Mouse (Mus musculus) midbrain, embryonic 14.5 days (tissue): ENCODE data around the gene Upf1. TPM values are rescaled to one million over a fixed set of nuclear protein-coding genes. Genes with fewer than 3 reads are reported as not detected.

Experiments
- ATAC-seq: fragments of 200-750 bp; cut with Nextera tagmentation; 2 replicates; pipeline ENCODE4 v1.8.0; 2017; ENCODE audit warnings: moderate number of reproducible peaks, moderate library complexity; ENCODE audit not compliant: low FRiP score, low TSS enrichment
- DNase-seq: peaks from one replicate; pipeline ENCODE4 v3.0.0-alpha.2; 2015
- H3K27ac ChIP-seq: fragments of 300-500 bp; sonication (generic); replicated peaks from 2 replicates; pipeline ENCODE4 v1.5.1; 2014; ENCODE audit warnings: mild to moderate bottlenecking, low read depth, low read length, moderate library complexity
- H3K27me3 ChIP-seq: fragments of 300-500 bp; sonication (generic); 2 replicates; pipeline ENCODE4 v1.6.1; 2014; ENCODE audit warnings: low read length, control low read depth, mixed read lengths; ENCODE audit not compliant: control insufficient read depth, insufficient read depth
- H3K36me3 ChIP-seq: fragments of 300-500 bp; sonication (generic); 2 replicates; pipeline ENCODE4 v1.6.1; 2014; ENCODE audit warnings: low read length, control low read depth; ENCODE audit not compliant: control insufficient read depth, insufficient read depth
- H3K4me1 ChIP-seq: fragments of 300-500 bp; sonication (generic); 2 replicates; pipeline ENCODE4 v1.6.1; 2014; ENCODE audit warnings: mild to moderate bottlenecking, antibody characterized with exemption, low read length, control low read depth; ENCODE audit not compliant: control insufficient read depth, insufficient read depth
- H3K4me2 ChIP-seq: fragments of 300-500 bp; sonication (generic); 2 replicates; pipeline ENCODE4 v1.6.1; 2014; ENCODE audit warnings: mild to moderate bottlenecking, low read length, moderate library complexity
- H3K4me3 ChIP-seq: fragments of 300-500 bp; sonication (generic); replicated peaks from 2 replicates; pipeline ENCODE4 v1.5.1; 2014; ENCODE audit warnings: low read depth, low read length
- H3K9ac ChIP-seq: fragments of 300-500 bp; sonication (generic); replicated peaks from 2 replicates; pipeline ENCODE4 v1.6.1; 2014; ENCODE audit warnings: mild to moderate bottlenecking, low read length, moderate library complexity
- H3K9me3 ChIP-seq: fragments of 300-500 bp; sonication (generic); 2 replicates; pipeline ENCODE4 v1.6.1; 2016; ENCODE audit warnings: low read length, control low read depth, mixed read lengths; ENCODE audit not compliant: control insufficient read depth
- WGBS: fragments of 180-500 bp; shearing (Covaris S2); extraction: QIAGEN DNeasy Blood & Tissue Kit; methylation state at CpG from one replicate; pipeline ENCODE4 v1.1.7; 2014; 5-methylcytosine and 5-hydroxymethylcytosine counted together
- polyA plus RNA-seq: library from polyadenylated mRNA; unstranded; fragments of >200 nt; fragmentation: Nextera tagmentation; extraction: Ambion mirVana; gene quantifications from 2 replicates; pipeline ENCODE4 v1.2.1, GENCODE M21; 2014

The Upf1 gene
- polyA plus RNA-seq: 16.9 and 18.4 TPM in 2 replicates

DNA sequence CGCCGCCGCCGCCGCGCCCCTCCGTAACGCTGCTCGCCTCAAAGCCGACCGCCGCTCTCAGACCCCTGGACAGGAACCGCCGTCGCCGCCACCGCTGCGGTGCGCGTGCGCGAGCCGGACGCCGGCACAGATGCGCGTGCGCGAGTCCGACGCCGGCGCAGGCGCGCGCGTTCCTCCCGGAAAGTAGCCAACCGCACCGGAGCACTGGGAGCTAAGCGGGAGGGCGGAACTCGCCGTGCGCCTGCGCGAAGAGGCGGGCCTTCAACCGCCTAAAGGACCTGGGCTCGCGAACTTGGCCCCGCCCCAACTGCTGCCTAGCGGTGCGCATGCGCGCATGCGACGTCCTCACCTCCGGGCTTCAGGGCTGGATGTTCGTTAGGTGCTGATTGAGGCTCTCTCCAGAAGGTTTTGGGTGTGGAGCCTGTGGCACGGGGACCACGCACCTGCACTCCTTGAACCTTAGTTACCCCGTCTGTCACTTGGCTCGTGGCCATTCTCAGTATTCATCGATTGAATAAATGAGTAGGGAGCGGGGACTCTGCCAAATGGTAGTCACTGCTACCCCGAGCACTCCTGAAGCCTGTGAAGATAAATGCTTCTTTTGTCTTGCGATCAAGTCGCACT is at the start of gene Upf1:
Gene Upf1 (minus strand): TSS at position 85 of the 624 bp plus-strand sequence.
- Histone ChIP-seq H3K9me3 (no peaks in the 10 kb centered on the region), H3K9ac (peak within 1 kb of the TSS; percentile 97), H3K4me3 (peak within 1 kb of the TSS; percentile 94), H3K4me1 (peaks cover 30% of the 10 kb centered on the region), H3K4me2 (peak within 1 kb of the TSS; percentile 99), H3K36me3 (peaks cover 7% of the 10 kb centered on the region; the same call in 1 of the 2 replicates), H3K27me3 (no peaks in the 10 kb centered on the region), H3K27ac (peak within 1 kb of the TSS; percentile 81)
- DNase-seq: peak; percentile 100
- under 1% methylated on average over 69 of the region's 69 CpGs for WGBS
- peak; percentile 92 for ATAC-seq

DNA sequence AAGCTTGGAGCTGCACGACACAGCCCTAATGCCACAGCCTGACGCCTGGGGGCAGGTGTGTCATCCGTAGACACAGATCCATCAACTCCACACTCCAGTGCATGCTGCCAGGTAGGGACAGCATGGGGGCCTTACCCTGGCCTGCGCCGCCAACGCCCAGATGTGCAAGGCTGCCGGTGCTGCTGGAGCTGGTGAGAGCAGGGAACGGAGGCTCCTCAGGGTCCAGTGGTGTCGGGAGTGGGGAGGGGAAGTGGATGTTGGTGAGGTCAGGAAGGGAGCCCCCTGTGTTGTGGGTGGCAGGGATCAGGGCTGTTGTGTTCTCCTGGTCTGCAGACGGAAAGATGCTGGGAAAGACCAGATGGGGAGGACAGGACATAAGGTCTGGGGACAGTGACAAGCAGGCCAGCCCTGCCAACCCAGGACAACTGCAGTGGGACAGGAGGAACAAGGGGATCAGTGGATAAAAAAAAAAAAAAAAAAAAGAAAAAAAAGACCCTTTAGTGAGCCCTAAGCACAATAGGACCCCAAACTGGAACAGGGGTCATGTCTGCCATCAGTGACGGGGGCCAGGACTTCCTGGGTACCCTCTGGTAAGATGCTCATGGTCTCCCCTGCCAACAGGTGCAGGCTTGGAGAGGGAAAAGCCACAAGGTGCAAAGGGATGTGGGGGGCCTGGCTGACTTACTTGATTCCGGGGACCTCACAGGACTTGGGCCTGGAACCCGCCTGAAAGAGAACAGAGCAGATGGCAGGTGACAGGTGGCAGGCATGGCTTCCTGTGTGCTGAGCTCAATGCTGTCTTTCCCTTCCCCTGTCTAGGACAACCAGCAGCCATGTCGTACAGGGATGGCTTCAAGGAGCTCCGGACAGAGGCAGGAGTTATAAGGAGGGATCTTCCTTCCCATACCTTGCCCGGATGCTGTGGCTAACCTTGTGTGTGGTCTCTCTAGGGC is 44.8 kb upstream of the Upf1 start:
- Histone ChIP-seq H3K27ac (no peak overlapping the region), H3K4me2 (no peak overlapping the region), H3K9me3 (no peaks in the 10 kb centered on the region), H3K27me3 (no peaks in the 10 kb centered on the region), H3K4me1 (no peaks in the 10 kb centered on the region), H3K36me3 (peaks cover 17% of the 10 kb centered on the region), H3K9ac (no peak overlapping the region), H3K4me3 (no peak overlapping the region)
- no peak for DNase-seq
- 89% methylated on average over 16 of the region's 16 CpGs for WGBS
- no peak for ATAC-seq

- Histone ChIP-seq H3K36me3 (peaks cover 23% of the 10 kb centered on the region), H3K4me2 (no peak overlapping the region), H3K27ac (no peak overlapping the region), H3K9ac (no peak overlapping the region), H3K4me3 (no peak overlapping the region), H3K4me1 (no peaks in the 10 kb centered on the region), H3K27me3 (no peaks in the 10 kb centered on the region), H3K9me3 (no peaks in the 10 kb centered on the region)
- WGBS: 82% methylated on average over 5 of the region's 5 CpGs
- DNase-seq (no peak), ATAC-seq (no peak)
Measured at GRCm38 (mm10) chr8:70396184-70396583, 43.1 kb upstream of the Upf1 start.

DNA sequence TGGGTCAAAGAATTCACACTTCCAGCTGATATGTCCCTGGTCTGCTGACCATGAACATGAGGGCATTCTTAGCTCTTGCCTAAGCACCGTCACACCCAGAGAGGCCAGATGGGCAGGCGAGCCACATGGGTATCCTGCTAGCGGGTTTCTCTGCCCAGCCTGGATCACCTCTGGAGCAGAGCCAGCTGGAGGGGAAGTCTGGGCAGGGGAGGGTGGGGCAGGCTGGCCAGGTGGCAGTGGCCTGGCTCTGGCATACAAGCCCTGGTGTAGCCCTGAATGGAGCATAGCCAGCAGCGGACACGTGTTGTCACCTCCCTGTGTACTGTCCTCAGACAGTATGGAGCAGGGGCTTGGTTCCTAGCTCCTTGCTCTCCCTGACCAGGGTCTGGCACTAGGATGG is 42.6 kb upstream of the Upf1 start:
- no peak overlapping the region for H3K9ac ChIP-seq
- no peak overlapping the region for H3K27ac ChIP-seq
- no peaks in the 10 kb centered on the region for H3K9me3 ChIP-seq
- no peak overlapping the region for H3K4me3 ChIP-seq
- 84% methylated on average over 5 of the region's 5 CpGs for WGBS
- peaks cover 28% of the 10 kb centered on the region for H3K36me3 ChIP-seq
- DNase-seq (no peak), ATAC-seq (no peak)
- no peaks in the 10 kb centered on the region for H3K27me3 ChIP-seq
- H3K4me2 ChIP-seq: no peak overlapping the region
- H3K4me1 ChIP-seq: no peaks in the 10 kb centered on the region

GRCm38 (mm10) chr8:70394269-70394998 is 41.4 kb upstream of the Upf1 start:
- H3K27me3 ChIP-seq: no peaks in the 10 kb centered on the region
- no peak overlapping the region for H3K9ac ChIP-seq
- no peak overlapping the region for H3K4me3 ChIP-seq
- peaks cover 23% of the 10 kb centered on the region for H3K36me3 ChIP-seq
- DNase-seq (no peak), ATAC-seq (no peak)
- H3K4me2 ChIP-seq: no peak overlapping the region
- H3K9me3 ChIP-seq: no peaks in the 10 kb centered on the region
- H3K4me1 ChIP-seq: no peaks in the 10 kb centered on the region
- WGBS: 86% methylated on average over 8 of the region's 8 CpGs
- no peak overlapping the region for H3K27ac ChIP-seq

DNA sequence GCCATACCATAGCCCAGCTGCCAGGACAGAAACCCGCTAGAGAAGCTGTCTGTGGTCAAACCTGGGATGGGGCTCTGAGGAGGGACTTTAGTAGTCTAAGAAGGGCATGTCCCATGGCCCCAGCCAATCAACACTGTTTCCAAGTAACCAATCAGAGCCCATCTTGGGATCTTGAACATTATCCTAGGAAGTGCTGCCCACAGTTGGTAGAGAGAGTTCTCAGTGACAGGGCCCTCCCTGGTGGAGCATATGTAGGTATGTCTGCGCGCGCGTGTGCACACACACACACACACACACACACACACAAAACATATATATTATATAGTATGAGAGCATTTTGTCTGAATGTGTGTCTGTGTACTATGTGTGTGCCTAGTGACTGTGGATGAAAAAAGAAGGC is 40.0 kb upstream of the Upf1 start:
- 85% methylated on average over 5 of the region's 5 CpGs for WGBS
- no peak overlapping the region for H3K4me3 ChIP-seq
- DNase-seq (no peak), ATAC-seq (no peak)
- H3K36me3 ChIP-seq: peaks cover 33% of the 10 kb centered on the region
- H3K4me2 ChIP-seq: no peak overlapping the region
- H3K27ac ChIP-seq: no peak overlapping the region
- no peaks in the 10 kb centered on the region for H3K27me3 ChIP-seq
- no peaks in the 10 kb centered on the region for H3K4me1 ChIP-seq
- no peaks in the 10 kb centered on the region for H3K9me3 ChIP-seq
- H3K9ac ChIP-seq: no peak overlapping the region

DNA sequence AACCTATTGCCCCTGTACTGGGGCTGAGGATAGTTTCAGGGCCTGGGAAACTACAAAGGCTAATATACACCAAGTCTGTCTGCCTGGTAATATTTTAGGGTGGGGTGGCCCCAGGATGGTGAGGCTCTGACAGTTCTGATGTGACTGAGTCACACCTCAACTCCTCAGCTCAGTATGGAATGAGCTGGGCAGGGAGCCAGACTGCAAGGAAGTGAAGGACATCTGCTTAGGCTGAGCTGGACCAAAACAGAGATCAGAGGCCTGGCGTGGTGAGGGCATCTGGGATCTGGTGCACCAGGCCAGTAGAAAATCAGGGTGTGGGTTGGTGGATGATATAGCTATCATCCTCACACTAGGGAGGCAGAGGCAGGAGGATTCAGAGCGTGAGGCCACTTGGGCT is 36.6 kb upstream of the Upf1 start:
- no peak for ATAC-seq
- no peaks in the 10 kb centered on the region for H3K9me3 ChIP-seq
- H3K4me1 ChIP-seq: no peaks in the 10 kb centered on the region
- H3K27me3 ChIP-seq: no peaks in the 10 kb centered on the region
- H3K4me2 ChIP-seq: no peak overlapping the region
- 94% methylated on average over 2 of the region's 2 CpGs for WGBS
- H3K36me3 ChIP-seq: peaks cover 61% of the 10 kb centered on the region
- no peak overlapping the region for H3K4me3 ChIP-seq
- no peak for DNase-seq
- no peak overlapping the region for H3K27ac ChIP-seq
- H3K9ac ChIP-seq: no peak overlapping the region

DNA sequence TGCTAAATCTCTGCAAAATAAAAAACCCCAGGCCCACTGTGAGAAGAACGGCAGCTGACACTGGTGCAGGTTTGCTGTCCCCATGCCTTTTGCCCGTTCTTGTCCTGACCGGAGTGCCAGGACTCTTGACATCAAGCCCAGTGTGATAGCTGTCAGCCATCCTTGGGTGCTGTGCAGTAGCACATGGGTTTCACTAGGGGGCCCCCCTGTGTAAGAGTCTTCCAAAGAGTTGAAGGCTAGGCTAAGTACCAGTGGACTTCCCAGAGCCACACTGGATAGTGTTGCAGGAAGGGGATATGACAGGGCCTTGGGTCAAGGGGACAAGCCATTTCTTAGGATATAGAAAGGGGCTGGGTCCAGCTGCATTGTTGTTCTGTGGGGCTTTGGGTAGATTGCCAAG is 30.2 kb upstream of the Upf1 start:
- Histone ChIP-seq H3K36me3 (peaks cover 39% of the 10 kb centered on the region), H3K4me2 (no peak overlapping the region), H3K27me3 (peaks cover 9% of the 10 kb centered on the region), H3K9ac (no peak overlapping the region), H3K9me3 (no peaks in the 10 kb centered on the region), H3K4me3 (no peak overlapping the region), H3K27ac (no peak overlapping the region), H3K4me1 (no peaks in the 10 kb centered on the region)
- ATAC-seq: peak; percentile 61; the same call in 1 of the 2 replicates
- WGBS: 58% methylated on average over 3 of the region's 3 CpGs
- peak; percentile 81 for DNase-seq
